Mouse (Mus musculus): ENCODE results near the gene Spaca7. TPM values are rescaled to one million over a fixed set of nuclear protein-coding genes. Genes with fewer than 3 reads are reported as not detected.
"Not testable (repeated sequence)": the region's sequence is repeated elsewhere in the genome, so short reads cannot be mapped to it uniquely, and the experiment has no call there.

The Spaca7 gene
- total RNA-seq (2017): not detected in 2 replicates

GRCm38 (mm10) chr8:12572814-12573534, at the start of gene Spaca7:
Gene Spaca7 (plus strand): TSS chr8:12573029.
- ATAC-seq (replicated peaks; ENCODE audit: low read depth, poor library complexity, severe bottlenecking): no peak

- ATAC-seq (replicated peaks; ENCODE audit: low read depth, poor library complexity, severe bottlenecking): no peak
Observed at GRCm38 (mm10) chr8:12524279-12524678, 48.5 kb upstream of the Spaca7 start.

- ATAC-seq (replicated peaks; ENCODE audit: low read depth, poor library complexity, severe bottlenecking): no peak
Observed at GRCm38 (mm10) chr8:12528659-12529058, 44.2 kb upstream of the Spaca7 start.

- ATAC-seq (replicated peaks; ENCODE audit: low read depth, poor library complexity, severe bottlenecking): no peak
Observed at GRCm38 (mm10) chr8:12535617-12536016, 37.2 kb upstream of the Spaca7 start.

GRCm38 (mm10) chr8:12536306-12536705, 36.5 kb upstream of the Spaca7 start:
- no peak for ATAC-seq (replicated peaks; ENCODE audit: low read depth, poor library complexity, severe bottlenecking)

GRCm38 (mm10) chr8:12545236-12545635, 27.6 kb upstream of the Spaca7 start:
- no peak for ATAC-seq (replicated peaks; ENCODE audit: low read depth, poor library complexity, severe bottlenecking)

GRCm38 (mm10) chr8:12545671-12546070, 27.2 kb upstream of the Spaca7 start:
- ATAC-seq (replicated peaks; ENCODE audit: low read depth, poor library complexity, severe bottlenecking): no peak

GRCm38 (mm10) chr8:12547466-12548220, 25.2 kb upstream of the Spaca7 start:
- no peak for ATAC-seq (replicated peaks; ENCODE audit: low read depth, poor library complexity, severe bottlenecking)

- no peak for ATAC-seq (replicated peaks; ENCODE audit: low read depth, poor library complexity, severe bottlenecking)
Observed at GRCm38 (mm10) chr8:12548255-12548654, 24.6 kb upstream of the Spaca7 start.

GRCm38 (mm10) chr8:12548680-12549079, 24.1 kb upstream of the Spaca7 start:
- no peak for ATAC-seq (replicated peaks; ENCODE audit: low read depth, poor library complexity, severe bottlenecking)

GRCm38 (mm10) chr8:12555515-12556145, 17.2 kb upstream of the Spaca7 start:
- no peak for ATAC-seq (replicated peaks; ENCODE audit: low read depth, poor library complexity, severe bottlenecking)

GRCm38 (mm10) chr8:12558786-12559185, 14.0 kb upstream of the Spaca7 start:
- ATAC-seq (replicated peaks; ENCODE audit: low read depth, poor library complexity, severe bottlenecking): no peak

GRCm38 (mm10) chr8:12561403-12561960, 11.3 kb upstream of the Spaca7 start:
- peak; percentile 52; the same call in 1 of the 2 replicates for ATAC-seq (replicated peaks; ENCODE audit: low read depth, poor library complexity, severe bottlenecking)

GRCm38 (mm10) chr8:12564307-12564706, 8.5 kb upstream of the Spaca7 start:
- peak; percentile 66; the same call in 1 of the 2 replicates for ATAC-seq (replicated peaks; ENCODE audit: low read depth, poor library complexity, severe bottlenecking)

GRCm38 (mm10) chr8:12565488-12565887, 7.3 kb upstream of the Spaca7 start:
- ATAC-seq (replicated peaks; ENCODE audit: low read depth, poor library complexity, severe bottlenecking): no peak

GRCm38 (mm10) chr8:12566509-12566908, 6.3 kb upstream of the Spaca7 start:
- no peak for ATAC-seq (replicated peaks; ENCODE audit: low read depth, poor library complexity, severe bottlenecking)

- ATAC-seq (replicated peaks; ENCODE audit: low read depth, poor library complexity, severe bottlenecking): 0 out of 2 replicates have a peak, but pooled peaks have one; percentile 25
Observed at GRCm38 (mm10) chr8:12576003-12576402, 3.2 kb downstream of the Spaca7 start.

GRCm38 (mm10) chr8:12576739-12577138, 3.9 kb downstream of the Spaca7 start:
- ATAC-seq (replicated peaks; ENCODE audit: low read depth, poor library complexity, severe bottlenecking): no peak

GRCm38 (mm10) chr8:12579339-12579999, 6.6 kb downstream of the Spaca7 start:
- ATAC-seq (replicated peaks; ENCODE audit: low read depth, poor library complexity, severe bottlenecking): not testable (repeated sequence)

GRCm38 (mm10) chr8:12583785-12584184, 11.0 kb downstream of the Spaca7 start:
- no peak for ATAC-seq (replicated peaks; ENCODE audit: low read depth, poor library complexity, severe bottlenecking)

All from common myeloid progenitor, adult 5-6 weeks (primary cell).